Mouse (Mus musculus): Measurements from ENCODE around the gene Olfr357. TPM values are rescaled to one million over a fixed set of nuclear protein-coding genes. Genes with fewer than 3 reads are reported as not detected.

The Olfr357 gene
- not detected in 2 replicates for polyA plus RNA-seq (2021; fragmentation: Nextera tagmentation)
- long read RNA-seq, experiment 1, result 0 reads
- long read RNA-seq, experiment 2, result 0 reads

DNA sequence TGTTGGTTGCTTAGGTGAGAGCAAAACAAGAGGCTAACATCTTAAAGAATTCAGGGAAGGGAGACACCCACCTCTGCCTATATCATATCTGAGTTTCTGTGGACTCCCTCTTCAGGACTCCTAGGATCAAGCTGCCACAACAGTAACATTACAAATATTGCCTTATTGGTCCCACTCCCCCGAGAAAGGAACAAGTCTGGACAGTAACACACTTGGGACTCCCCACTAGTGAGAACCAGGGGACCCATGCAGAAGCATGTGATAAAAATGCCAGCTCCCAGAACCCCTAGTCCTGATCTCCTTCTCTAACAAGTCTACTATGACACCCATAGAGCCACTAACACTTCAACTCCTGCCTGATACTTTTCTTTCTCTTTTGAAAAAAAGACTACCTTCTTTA is at the start of gene Olfr357:
Gene Olfr357 (plus strand): TSS at position 301 of the 400 bp plus-strand sequence.

DNA sequence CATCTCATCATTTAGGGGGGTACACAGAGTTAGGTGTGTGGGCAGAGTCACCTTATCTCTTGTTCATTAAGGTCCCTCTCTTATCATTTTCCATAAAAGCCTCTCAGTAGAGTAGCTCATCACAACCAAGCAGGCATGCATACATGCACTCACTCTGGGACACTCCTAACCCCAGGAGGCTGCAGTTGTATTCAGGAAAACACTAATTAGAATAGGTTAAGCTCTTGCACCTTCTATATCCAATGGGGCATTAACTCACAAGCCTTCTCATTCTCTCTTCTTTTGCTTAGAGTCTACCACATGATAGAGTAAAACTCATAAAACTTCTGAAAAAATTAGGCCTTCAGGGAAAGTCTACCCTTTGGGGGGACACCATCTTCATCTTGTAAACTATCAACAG is 15.6 kb downstream of the Olfr357 start, which contains the start of gene Olfr358:
Gene Olfr358 (minus strand): TSS at position 101 of the 400 bp plus-strand sequence.

Other genes starting within 250 kb of the Olfr357 start
- not detected in 2 replicates for gene Olfr348, start 209.6 kb upstream of the Olfr357 start, polyA plus RNA-seq (2021; fragmentation: Nextera tagmentation)
- gene Olfr50, start 203.3 kb upstream of the Olfr357 start, polyA plus RNA-seq (2021; fragmentation: Nextera tagmentation), result not detected in 2 replicates
- gene Olfr3, start 176.8 kb upstream of the Olfr357 start, polyA plus RNA-seq (2021; fragmentation: Nextera tagmentation), result not detected in 2 replicates
- not detected in 2 replicates for gene Olfr350, start 147.5 kb upstream of the Olfr357 start, polyA plus RNA-seq (2021; fragmentation: Nextera tagmentation)
- gene Olfr351, start 131.2 kb upstream of the Olfr357 start, polyA plus RNA-seq (2021; fragmentation: Nextera tagmentation), result not detected in 2 replicates
- not detected in 2 replicates for gene Olfr352, start 125.4 kb upstream of the Olfr357 start, polyA plus RNA-seq (2021; fragmentation: Nextera tagmentation)
- gene Olfr353, start 100.9 kb upstream of the Olfr357 start, polyA plus RNA-seq (2021; fragmentation: Nextera tagmentation), result not detected in 2 replicates
- gene Olfr354, start 88.1 kb upstream of the Olfr357 start, polyA plus RNA-seq (2021; fragmentation: Nextera tagmentation), result not detected in 2 replicates
- gene Olfr355, start 64.9 kb upstream of the Olfr357 start, polyA plus RNA-seq (2021; fragmentation: Nextera tagmentation), result not detected in 2 replicates
- not detected in 2 replicates for gene Olfr356, start 56.7 kb upstream of the Olfr357 start, polyA plus RNA-seq (2021; fragmentation: Nextera tagmentation)
- not detected in 2 replicates for gene Olfr358, start 15.5 kb downstream of the Olfr357 start, polyA plus RNA-seq (2021; fragmentation: Nextera tagmentation)
- gene Olfr360, start 71.9 kb downstream of the Olfr357 start, polyA plus RNA-seq (2021; fragmentation: Nextera tagmentation), result not detected in 2 replicates
- not detected in 2 replicates for gene Olfr361, start 95.5 kb downstream of the Olfr357 start, polyA plus RNA-seq (2021; fragmentation: Nextera tagmentation)
- gene Olfr362, start 124.1 kb downstream of the Olfr357 start, polyA plus RNA-seq (2021; fragmentation: Nextera tagmentation), result not detected in 2 replicates
- not detected in 2 replicates for gene Olfr364-ps1, start 145.5 kb downstream of the Olfr357 start, polyA plus RNA-seq (2021; fragmentation: Nextera tagmentation)
- not detected in 2 replicates for gene Olfr365, start 194.4 kb downstream of the Olfr357 start, polyA plus RNA-seq (2021; fragmentation: Nextera tagmentation)
- not detected in 2 replicates for gene Olfr366, start 217.7 kb downstream of the Olfr357 start, polyA plus RNA-seq (2021; fragmentation: Nextera tagmentation)